Mouse (Mus musculus): ENCODE data around the gene Ins1. TPM values are rescaled to one million over a fixed set of nuclear protein-coding genes. Genes with fewer than 3 reads are reported as not detected.

Ins1 gene
- 65.6 TPM in 1 of 2 replicates, not detected in the other for polyA plus RNA-seq (2012; rRNA removed; ENCODE audit: low replicate concordance)

GRCm38 (mm10) chr19:52263997-52264396 lies at the start of gene Ins1:
TSS of gene Ins1 (plus strand) at chr19:52264297.

Data from duodenum, adult 2 months (tissue).